Mouse (Mus musculus) embryonic fibroblast, embryonic 13.5 days (primary cell): ENCODE measurements around the gene E130311K13Rik.

Experiments
- CTCF ChIP-seq: IDR thresholded peaks from 2 replicates; pipeline ENCODE4 v1.5.1; 2011; ENCODE audit warnings: mild to moderate bottlenecking, control low read depth, low read length, moderate library complexity, borderline replicate concordance; ENCODE audit not compliant: insufficient read depth
- POLR2A ChIP-seq: IDR thresholded peaks from 2 replicates; pipeline ENCODE4 v1.6.1; 2011; ENCODE audit warnings: low read depth, mild to moderate bottlenecking, control low read depth, low read length, moderate library complexity

- TF ChIP-seq CTCF (no peak), POLR2A (no peak)
These were observed 30.0 kb downstream of the E130311K13Rik start, which contains the start of gene Plch1 for GRCm38 (mm10) chr3:63899309-63899695.
